Comparison of ENCODE assay signal across 25 mouse cellular contexts in genomic region chr7:37908618-37909130, GRCm38 (mm10).
"Had no signal": no experiment of that assay in that cellular context is flagged by ENCODE, and none has a peak within 500 bp of the region (broad histone marks: within the 10 kb centered on the region; RNA-seq: fewer than 3 reads in every experiment).

No protein-coding gene starts in this region.

- H3K27me3 ChIP-seq: heart, embryonic 12.5 days; hindbrain, embryonic 12.5 days; intestine, embryonic 15.5 days; limb, embryonic 12.5 days; liver, embryonic 12.5 days had no signal

- H3K36me3 ChIP-seq: heart, embryonic 10.5 days; heart, embryonic 12.5 days; hindbrain, embryonic 10.5 days; hindbrain, embryonic 12.5 days; intestine, embryonic 15.5 days; limb, embryonic 12.5 days; liver, embryonic 12.5 days had no signal

- H3K9ac ChIP-seq: heart, embryonic 12.5 days; hindbrain, embryonic 12.5 days; hindbrain, embryonic 14.5 days; intestine, embryonic 15.5 days; limb, embryonic 12.5 days; liver, embryonic 12.5 days; liver, embryonic 14.5 days had no signal

- DNase-seq: gastrocnemius, adult 2 months; gastrocnemius, postnatal 10 days; gastrocnemius, postnatal 25 days; heart, adult 18-20 months; heart, postnatal 10 days; heart, postnatal 4 days; kidney, adult 18-20 months; kidney, adult 8-10 months; kidney, postnatal 10 days; kidney, postnatal 25 days; kidney, postnatal 4 days; layer of hippocampus, postnatal 36 days had no signal

- H3K4me3 ChIP-seq: gastrocnemius, adult 2 months; heart, embryonic 10.5 days; heart, embryonic 12.5 days; hindbrain, embryonic 10.5 days; hindbrain, embryonic 12.5 days; intestine, embryonic 15.5 days; layer of hippocampus, adult 2 months; limb, embryonic 12.5 days; liver, embryonic 12.5 days had no signal

- H3K4me2 ChIP-seq: heart, embryonic 12.5 days; hindbrain, embryonic 12.5 days; hindbrain, embryonic 14.5 days; intestine, embryonic 15.5 days; limb, embryonic 12.5 days; liver, embryonic 12.5 days had no signal

- H3K27ac ChIP-seq: gastrocnemius, adult 2 months; heart, embryonic 10.5 days; hindbrain, embryonic 10.5 days; hindbrain, embryonic 12.5 days; hindbrain, embryonic 14.5 days; intestine, embryonic 15.5 days; layer of hippocampus, adult 2 months; limb, embryonic 12.5 days; liver, embryonic 12.5 days; liver, embryonic 14.5 days had no signal

- ATAC-seq: hindbrain, embryonic 16.5 days; inflammation-experienced regulatory T-cells, adult 6 months; intestine, embryonic 15.5 days; intestine, postnatal 0 days; liver, embryonic 12.5 days had no signal

- H3K9me3 ChIP-seq: hindbrain, embryonic 10.5 days; hindbrain, embryonic 12.5 days; intestine, embryonic 15.5 days; limb, embryonic 12.5 days; liver, embryonic 12.5 days had no signal

- H3K4me1 ChIP-seq: heart, embryonic 10.5 days; liver, embryonic 12.5 days had no signal
